Mouse (Mus musculus): ENCODE results near the gene Camkv. TPM values are rescaled to one million over a fixed set of nuclear protein-coding genes. Genes with fewer than 3 reads are reported as not detected.

Gene Camkv
- polyA plus RNA-seq, 1 experiment, result not detected

- Histone ChIP-seq H3K4me3 (ENCODE audit: insufficient read depth, low read length) (no peak within 1 kb of the TSS), H3K27ac (ENCODE audit: insufficient read depth, low read length) (no peak within 1 kb of the TSS), H3K4me1 (ENCODE audit: control insufficient read depth, insufficient read depth, low read length) (no peaks in the 10 kb centered on the region)
- TF ChIP-seq POLR2A (IDR thresholded peaks at IDR 0.05; ENCODE audit: low read depth, low read length), result peak; percentile 63
- no peak for TF ChIP-seq CTCF (IDR thresholded peaks at IDR 0.05; ENCODE audit: borderline replicate concordance, insufficient read depth, low read length)
These were observed 29.1 kb upstream of the Camkv start, which contains the start of gene Mst1r for GRCm38 (mm10) chr9:107906252-107906966. TSS of gene Mst1r (plus strand) at chr9:107906873.

- H3K27ac ChIP-seq (ENCODE audit: insufficient read depth, low read length), result no peak overlapping the region
- TF ChIP-seq POLR2A (IDR thresholded peaks at IDR 0.05; ENCODE audit: low read depth, low read length) (no peak), CTCF (IDR thresholded peaks at IDR 0.05; ENCODE audit: borderline replicate concordance, insufficient read depth, low read length) (no peak)
- no peak overlapping the region for H3K4me3 ChIP-seq (ENCODE audit: insufficient read depth, low read length)
- no peaks in the 10 kb centered on the region for H3K4me1 ChIP-seq (ENCODE audit: control insufficient read depth, insufficient read depth, low read length)
These were observed 28.3 kb upstream of the Camkv start for GRCm38 (mm10) chr9:107906967-107907800.

- Histone ChIP-seq H3K27ac (ENCODE audit: insufficient read depth, low read length) (no peak overlapping the region), H3K4me1 (ENCODE audit: control insufficient read depth, insufficient read depth, low read length) (no peaks in the 10 kb centered on the region), H3K4me3 (ENCODE audit: insufficient read depth, low read length) (no peak overlapping the region)
- no peak for TF ChIP-seq CTCF (IDR thresholded peaks at IDR 0.05; ENCODE audit: borderline replicate concordance, insufficient read depth, low read length)
- no peak for TF ChIP-seq POLR2A (IDR thresholded peaks at IDR 0.05; ENCODE audit: low read depth, low read length)
These were observed 27.7 kb upstream of the Camkv start for GRCm38 (mm10) chr9:107907801-107908120.

DNA sequence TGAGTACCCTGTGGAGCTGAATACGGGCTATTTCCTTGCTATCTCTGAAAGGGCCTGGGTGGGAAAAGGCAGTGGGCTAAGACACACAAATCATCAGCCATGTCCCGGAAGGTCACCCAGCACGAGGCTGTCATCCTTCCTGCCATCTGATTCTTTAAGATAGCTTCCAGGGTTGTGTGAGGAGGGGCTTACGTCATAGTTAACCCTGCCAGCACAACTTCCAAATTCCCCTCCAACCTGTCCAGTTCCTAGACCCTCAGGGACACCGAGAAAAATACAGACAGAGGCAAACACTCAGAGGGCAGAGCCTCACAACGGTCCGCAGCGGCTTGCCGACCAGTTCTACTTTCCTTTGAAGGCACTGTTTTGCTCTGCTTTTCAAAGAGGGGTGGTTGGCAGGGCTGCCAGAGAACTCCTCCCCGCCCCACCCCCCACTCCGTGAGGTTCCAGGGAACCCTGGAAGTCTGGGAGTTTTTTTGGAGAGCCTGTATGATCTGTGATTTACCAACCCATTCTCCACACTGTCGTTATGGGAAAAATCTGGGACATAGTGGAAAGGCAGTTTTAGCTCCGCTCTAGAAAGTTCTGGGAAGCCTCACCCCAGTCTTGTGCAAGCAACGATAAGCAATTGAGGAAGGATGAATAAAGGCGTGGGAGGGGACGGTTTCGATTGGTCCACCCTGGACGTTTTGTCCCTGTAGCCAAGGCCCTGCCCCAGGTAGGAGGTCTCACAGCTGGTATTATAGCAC, 26.9 kb upstream of the Camkv start:
- TF ChIP-seq CTCF (IDR thresholded peaks at IDR 0.05; ENCODE audit: borderline replicate concordance, insufficient read depth, low read length), result no peak
- TF ChIP-seq POLR2A (IDR thresholded peaks at IDR 0.05; ENCODE audit: low read depth, low read length), result no peak
- H3K4me1 ChIP-seq (ENCODE audit: control insufficient read depth, insufficient read depth, low read length), result no peaks in the 10 kb centered on the region
- no peak overlapping the region for H3K27ac ChIP-seq (ENCODE audit: insufficient read depth, low read length)
- no peak overlapping the region for H3K4me3 ChIP-seq (ENCODE audit: insufficient read depth, low read length)

DNA sequence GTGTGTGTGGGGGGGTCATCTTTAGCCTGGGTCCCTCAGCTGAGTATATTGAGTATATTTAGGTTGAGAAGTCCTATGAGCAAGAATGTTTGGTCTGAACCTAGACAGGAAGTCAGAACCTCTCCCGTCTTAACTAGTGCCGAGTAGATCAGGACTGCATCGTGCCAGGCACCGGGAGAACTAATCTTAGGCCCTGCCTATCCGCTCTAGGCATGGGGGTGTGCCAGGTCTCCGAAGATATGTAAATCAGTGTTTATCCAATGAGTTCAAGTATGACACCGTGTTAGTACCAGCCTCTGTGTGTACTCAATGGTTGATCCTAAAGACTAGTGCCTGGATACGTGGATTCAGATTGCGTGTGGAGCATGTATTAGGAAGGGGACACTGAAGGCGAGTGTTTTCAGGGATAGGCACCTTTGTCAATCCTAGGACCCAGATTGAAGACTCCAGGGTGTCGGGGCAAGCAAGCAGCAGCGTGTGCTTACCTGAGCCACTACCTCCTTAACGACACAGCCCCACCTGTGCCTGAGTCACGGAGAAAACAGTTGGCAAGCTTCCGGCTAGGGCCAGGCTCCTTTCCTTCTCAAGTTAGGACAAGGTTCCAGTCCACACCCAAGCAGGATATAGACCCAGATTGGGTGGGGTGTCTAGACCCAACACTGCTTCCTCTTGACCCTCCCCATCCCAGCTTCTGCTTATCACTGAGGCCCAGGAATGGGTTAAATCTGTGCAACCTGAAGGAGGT, 25.3 kb upstream of the Camkv start:
- no peak overlapping the region for H3K4me3 ChIP-seq (ENCODE audit: insufficient read depth, low read length)

GRCm38 (mm10) chr9:107914764-107915420, 20.6 kb upstream of the Camkv start:
- no peak overlapping the region for H3K27ac ChIP-seq (ENCODE audit: insufficient read depth, low read length)

More for the DNA sequence above, 25.3 kb upstream of the Camkv start:
- Histone ChIP-seq H3K27ac (ENCODE audit: insufficient read depth, low read length) (no peak overlapping the region), H3K4me1 (ENCODE audit: control insufficient read depth, insufficient read depth, low read length) (no peaks in the 10 kb centered on the region)
- TF ChIP-seq POLR2A (IDR thresholded peaks at IDR 0.05; ENCODE audit: low read depth, low read length) (no peak), CTCF (IDR thresholded peaks at IDR 0.05; ENCODE audit: borderline replicate concordance, insufficient read depth, low read length) (no peak)

DNA sequence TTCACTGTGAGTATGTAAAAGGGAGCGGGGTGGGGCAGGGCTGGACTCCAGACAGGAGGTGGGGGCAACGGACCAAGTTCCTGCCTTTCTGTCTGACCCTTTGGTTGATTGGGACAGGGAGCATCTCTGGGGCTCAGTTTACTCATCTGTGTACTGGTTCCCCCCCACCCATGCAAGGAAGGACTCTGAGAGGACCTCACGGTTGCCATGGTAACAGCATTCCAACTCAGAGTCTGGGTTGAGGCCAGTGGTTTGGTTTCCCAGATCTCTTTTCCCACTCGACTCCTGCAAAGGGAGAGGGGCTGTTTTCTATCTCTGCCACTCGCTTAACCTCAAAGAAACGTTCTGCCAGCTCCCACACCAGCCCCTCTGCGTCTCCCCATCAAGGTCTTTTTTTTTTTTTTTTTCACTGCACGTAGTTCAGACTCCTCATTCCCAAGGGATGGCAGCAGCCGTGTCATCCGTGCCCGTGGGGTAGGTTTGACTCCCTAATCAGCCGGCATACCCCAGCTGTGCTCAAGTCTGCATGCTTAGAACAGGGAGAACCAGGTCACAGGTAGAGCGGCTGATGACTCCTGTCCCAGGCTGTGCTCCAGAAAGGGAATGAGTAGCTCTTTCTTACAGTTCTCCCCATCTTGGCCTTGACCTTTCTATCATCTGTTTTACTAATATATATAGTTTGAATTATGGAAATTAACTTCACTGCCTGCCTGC, 17.4 kb upstream of the Camkv start:
- TF ChIP-seq CTCF (IDR thresholded peaks at IDR 0.05; ENCODE audit: borderline replicate concordance, insufficient read depth, low read length) (no peak), POLR2A (IDR thresholded peaks at IDR 0.05; ENCODE audit: low read depth, low read length) (no peak)
- Histone ChIP-seq H3K4me3 (ENCODE audit: insufficient read depth, low read length) (no peak overlapping the region), H3K4me1 (ENCODE audit: control insufficient read depth, insufficient read depth, low read length) (no peaks in the 10 kb centered on the region), H3K27ac (ENCODE audit: insufficient read depth, low read length) (no peak overlapping the region)

More at GRCm38 (mm10) chr9:107914764-107915420, 20.6 kb upstream of the Camkv start:
- Histone ChIP-seq H3K4me3 (ENCODE audit: insufficient read depth, low read length) (no peak overlapping the region), H3K4me1 (ENCODE audit: control insufficient read depth, insufficient read depth, low read length) (no peaks in the 10 kb centered on the region)
- TF ChIP-seq CTCF (IDR thresholded peaks at IDR 0.05; ENCODE audit: borderline replicate concordance, insufficient read depth, low read length) (no peak), POLR2A (IDR thresholded peaks at IDR 0.05; ENCODE audit: low read depth, low read length) (no peak)

- Histone ChIP-seq H3K27ac (ENCODE audit: insufficient read depth, low read length) (no peak overlapping the region), H3K4me3 (ENCODE audit: insufficient read depth, low read length) (no peak overlapping the region), H3K4me1 (ENCODE audit: control insufficient read depth, insufficient read depth, low read length) (no peaks in the 10 kb centered on the region)
- TF ChIP-seq POLR2A (IDR thresholded peaks at IDR 0.05; ENCODE audit: low read depth, low read length), result no peak
- TF ChIP-seq CTCF (IDR thresholded peaks at IDR 0.05; ENCODE audit: borderline replicate concordance, insufficient read depth, low read length), result no peak
These were observed 16.6 kb upstream of the Camkv start for GRCm38 (mm10) chr9:107918884-107919283.

All from embryonic fibroblast, embryonic 13.5 days (primary cell).